Mouse (Mus musculus): ENCODE results near the gene Def6. TPM values are rescaled to one million over a fixed set of nuclear protein-coding genes. Genes with fewer than 3 reads are reported as not detected.
A peak's percentile ranks its signal among the peaks of the same experiment; 100 is the strongest.

The Def6 gene
- polyA plus RNA-seq, 1 experiment, result 41.3 TPM

DNA sequence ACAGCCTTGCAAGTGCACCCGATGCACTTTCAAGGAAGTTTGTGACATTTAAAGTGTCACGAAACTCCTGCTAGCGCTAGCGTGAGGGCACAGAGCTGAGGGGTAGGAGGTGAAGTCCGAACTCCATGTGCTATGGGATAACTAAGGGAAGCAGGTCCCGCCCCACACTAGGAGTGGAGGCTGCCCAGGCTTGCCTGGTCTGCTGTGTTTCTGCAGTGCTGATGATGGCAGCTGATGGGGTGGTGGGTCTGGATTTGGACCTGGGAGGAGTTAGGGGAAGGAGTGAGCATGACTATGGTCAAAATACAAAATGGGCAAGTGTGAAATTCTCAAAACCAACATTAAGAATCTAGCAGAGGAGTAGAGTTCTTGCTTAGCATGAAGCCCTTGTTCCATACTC is 22.9 kb downstream of the Def6 start:
- no peak for TF ChIP-seq POLR2A (IDR thresholded peaks at IDR 0.05; ENCODE audit: borderline replicate concordance, control insufficient read depth, low read depth, low read length)
- TF ChIP-seq CTCF (IDR thresholded peaks at IDR 0.05; ENCODE audit: control insufficient read depth, insufficient read depth, low read length), result no peak
- Histone ChIP-seq H3K4me3 (replicated peaks; ENCODE audit: control insufficient read depth, low read depth, low read length) (no peak overlapping the region), H3K4me1 (ENCODE audit: control insufficient read depth, insufficient read depth, low read length) (no peaks in the 10 kb centered on the region; the same call in 1 of the 2 replicates), H3K27ac (ENCODE audit: control insufficient read depth, insufficient read depth, low read depth, low read length, poor library complexity) (no peak overlapping the region)
- 83% methylated on average over 6 of the region's 6 CpGs for WGBS

- TF ChIP-seq CTCF (IDR thresholded peaks at IDR 0.05; ENCODE audit: control insufficient read depth, insufficient read depth, low read length), result no peak
- TF ChIP-seq POLR2A (IDR thresholded peaks at IDR 0.05; ENCODE audit: borderline replicate concordance, control insufficient read depth, low read depth, low read length), result no peak
- WGBS, result 85% methylated on average over 18 of the region's 18 CpGs
These were observed 23.6 kb downstream of the Def6 start for GRCm38 (mm10) chr17:28231026-28231736.

DNA sequence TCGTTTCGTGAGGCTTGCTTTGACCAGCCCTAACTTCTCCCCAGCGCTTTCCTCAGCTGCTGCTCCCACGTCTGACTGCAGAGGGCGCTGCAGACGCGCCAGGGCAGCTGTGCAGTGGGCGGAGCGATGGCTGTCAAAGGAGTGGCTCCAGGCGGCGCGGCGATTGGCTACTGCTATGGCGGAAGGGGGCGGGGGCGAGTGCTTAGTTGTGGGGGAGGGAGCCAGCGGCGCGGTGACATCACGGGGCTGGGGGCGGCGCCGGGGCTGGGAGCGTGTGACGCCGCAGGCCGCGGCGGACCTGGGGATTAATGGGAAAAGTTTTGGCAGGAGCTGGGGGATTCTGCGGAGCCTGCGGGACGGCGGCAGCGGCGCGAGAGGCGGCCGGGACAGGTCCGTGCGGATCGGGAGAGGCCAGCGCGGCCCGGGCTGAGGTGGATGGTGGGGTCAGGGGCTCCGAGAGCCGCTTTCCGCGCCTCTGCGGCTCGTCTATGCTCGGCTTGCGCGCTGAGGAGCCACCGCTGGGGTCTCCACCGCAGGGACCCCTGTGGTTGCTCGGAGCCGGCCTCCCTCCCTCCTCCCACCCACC is 25.0 kb downstream of the Def6 start, which contains the start of gene Ppard:
Gene Ppard, plus strand, starts transcription at position 226 of the 586 bp plus-strand sequence.
- Histone ChIP-seq H3K27ac (ENCODE audit: control insufficient read depth, insufficient read depth, low read depth, low read length, poor library complexity) (peak within 1 kb of the TSS; percentile 79), H3K4me1 (ENCODE audit: control insufficient read depth, insufficient read depth, low read length) (peaks cover 3% of the 10 kb centered on the region; the same call in 1 of the 2 replicates), H3K4me3 (replicated peaks; ENCODE audit: control insufficient read depth, low read depth, low read length) (peak within 1 kb of the TSS; percentile 68)
- peak; percentile 99 for TF ChIP-seq CTCF (IDR thresholded peaks at IDR 0.05; ENCODE audit: control insufficient read depth, insufficient read depth, low read length)
- peak; percentile 45; the same call in 1 of the 2 replicates for TF ChIP-seq POLR2A (IDR thresholded peaks at IDR 0.05; ENCODE audit: borderline replicate concordance, control insufficient read depth, low read depth, low read length)
- 1% methylated on average over 54 of the region's 57 CpGs for WGBS

More at GRCm38 (mm10) chr17:28231026-28231736, 23.6 kb downstream of the Def6 start:
- Histone ChIP-seq H3K27ac (ENCODE audit: control insufficient read depth, insufficient read depth, low read depth, low read length, poor library complexity) (no peak overlapping the region), H3K4me3 (replicated peaks; ENCODE audit: control insufficient read depth, low read depth, low read length) (no peak overlapping the region), H3K4me1 (ENCODE audit: control insufficient read depth, insufficient read depth, low read length) (no peaks in the 10 kb centered on the region; the same call in 1 of the 2 replicates)

DNA sequence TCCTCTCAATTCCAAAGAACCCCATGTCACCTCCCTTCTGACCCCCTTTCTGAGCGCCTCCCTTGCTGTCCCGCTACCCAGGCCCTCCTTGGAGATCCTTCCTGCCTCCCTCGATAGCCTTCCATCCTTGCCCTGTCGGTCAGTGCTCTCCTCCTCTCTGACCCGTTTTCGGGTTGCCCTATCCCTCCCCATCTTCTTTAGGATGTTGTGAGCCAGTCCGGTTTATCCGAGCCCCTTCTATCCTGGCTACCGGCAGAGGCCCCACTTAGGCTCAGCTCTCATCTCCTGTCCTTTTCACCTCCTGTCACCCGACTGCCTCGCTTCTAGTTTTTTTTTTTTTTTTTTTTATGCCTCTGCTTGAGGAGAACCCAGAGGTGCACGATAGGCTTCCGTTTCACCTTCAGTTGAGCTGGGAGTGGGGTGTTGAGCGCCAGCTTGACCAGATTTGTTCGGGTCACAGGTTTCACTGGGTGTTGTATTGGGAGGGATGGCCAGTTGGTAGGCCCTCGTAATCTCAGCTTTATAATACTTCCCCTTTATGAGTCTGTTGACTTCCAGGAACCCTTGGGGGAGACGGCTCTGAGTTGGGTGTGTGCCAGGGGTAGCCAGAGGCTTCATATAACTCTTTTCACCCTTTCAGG is 25.6 kb downstream of the Def6 start:
- H3K4me1 ChIP-seq (ENCODE audit: control insufficient read depth, insufficient read depth, low read length), result peaks cover 3% of the 10 kb centered on the region; the same call in 1 of the 2 replicates
- TF ChIP-seq CTCF (IDR thresholded peaks at IDR 0.05; ENCODE audit: control insufficient read depth, insufficient read depth, low read length) (no peak), POLR2A (IDR thresholded peaks at IDR 0.05; ENCODE audit: borderline replicate concordance, control insufficient read depth, low read depth, low read length) (no peak)
- under 1% methylated on average over 17 of the region's 17 CpGs for WGBS
- peak overlapping the region; percentile 68 for H3K4me3 ChIP-seq (replicated peaks; ENCODE audit: control insufficient read depth, low read depth, low read length)
- H3K27ac ChIP-seq (ENCODE audit: control insufficient read depth, insufficient read depth, low read depth, low read length, poor library complexity), result peak overlapping the region; percentile 79

- H3K4me3 ChIP-seq (replicated peaks; ENCODE audit: control insufficient read depth, low read depth, low read length), result no peak overlapping the region
These were observed 27.1 kb downstream of the Def6 start for GRCm38 (mm10) chr17:28234641-28235040.

DNA sequence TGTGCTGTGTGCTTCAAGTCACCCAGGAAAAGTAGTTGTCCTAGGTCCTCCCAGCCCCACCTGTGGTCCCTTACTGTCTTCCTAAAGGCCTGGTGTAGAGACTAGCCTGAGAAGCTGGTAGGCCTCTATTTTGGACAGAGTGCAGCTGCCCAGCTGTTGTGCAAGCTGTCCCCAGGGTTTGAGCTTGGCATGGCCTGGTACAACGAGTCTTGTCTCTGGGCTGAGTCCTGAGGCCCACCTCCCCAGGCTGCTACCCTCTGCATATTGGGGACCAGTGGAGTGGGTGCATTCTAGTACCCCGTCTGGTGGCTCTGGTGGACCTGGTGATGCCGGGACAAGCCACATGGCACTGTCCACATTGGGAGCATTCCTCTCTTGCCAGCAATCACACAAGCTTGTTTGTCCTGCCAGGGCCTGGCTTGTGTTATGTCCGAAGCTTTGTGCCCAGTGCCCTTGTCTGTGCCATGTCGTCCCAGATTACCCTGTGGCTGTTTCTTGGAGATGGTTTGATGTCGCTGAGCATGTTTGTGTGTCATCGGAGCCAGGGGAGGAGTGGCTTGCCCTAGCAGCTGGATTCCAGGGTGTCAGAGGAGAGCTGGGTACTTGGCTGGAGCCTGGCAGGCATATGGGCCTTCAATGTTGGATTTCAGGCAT is 28.5 kb downstream of the Def6 start:
- H3K27ac ChIP-seq (ENCODE audit: control insufficient read depth, insufficient read depth, low read depth, low read length, poor library complexity), result no peak overlapping the region
- TF ChIP-seq CTCF (IDR thresholded peaks at IDR 0.05; ENCODE audit: control insufficient read depth, insufficient read depth, low read length) (no peak), POLR2A (IDR thresholded peaks at IDR 0.05; ENCODE audit: borderline replicate concordance, control insufficient read depth, low read depth, low read length) (no peak)
- WGBS, result 79% methylated on average over 7 of the region's 7 CpGs
- peaks cover 3% of the 10 kb centered on the region; the same call in 1 of the 2 replicates for H3K4me1 ChIP-seq (ENCODE audit: control insufficient read depth, insufficient read depth, low read length)
- H3K4me3 ChIP-seq (replicated peaks; ENCODE audit: control insufficient read depth, low read depth, low read length), result no peak overlapping the region

More at GRCm38 (mm10) chr17:28234641-28235040, 27.1 kb downstream of the Def6 start:
- TF ChIP-seq CTCF (IDR thresholded peaks at IDR 0.05; ENCODE audit: control insufficient read depth, insufficient read depth, low read length) (no peak), POLR2A (IDR thresholded peaks at IDR 0.05; ENCODE audit: borderline replicate concordance, control insufficient read depth, low read depth, low read length) (no peak)
- Histone ChIP-seq H3K4me1 (ENCODE audit: control insufficient read depth, insufficient read depth, low read length) (peaks cover 3% of the 10 kb centered on the region; the same call in 1 of the 2 replicates), H3K27ac (ENCODE audit: control insufficient read depth, insufficient read depth, low read depth, low read length, poor library complexity) (no peak overlapping the region)
- WGBS, result 93% methylated on average over 5 of the region's 5 CpGs

DNA sequence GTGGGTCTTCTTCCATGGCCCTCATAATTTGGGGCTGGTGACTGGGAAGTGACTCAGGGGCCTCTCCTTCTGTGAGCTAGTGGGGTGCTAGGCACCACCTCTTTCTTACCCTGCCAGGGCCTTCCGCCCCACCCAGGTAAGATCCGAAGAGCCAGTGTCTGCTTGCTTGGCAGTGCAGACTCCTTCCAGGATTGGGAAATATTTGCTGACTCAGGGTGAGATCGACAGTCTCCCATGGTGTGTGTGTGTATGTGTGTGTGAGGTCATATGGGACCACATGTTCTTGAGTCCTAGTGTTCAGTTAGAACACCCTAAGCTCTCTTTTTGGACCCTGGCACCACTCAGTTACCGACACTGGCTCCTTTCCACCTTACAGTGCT is 29.0 kb downstream of the Def6 start:
- 56% methylated on average over 4 of the region's 4 CpGs for WGBS
- H3K4me1 ChIP-seq (ENCODE audit: control insufficient read depth, insufficient read depth, low read length), result peaks cover 3% of the 10 kb centered on the region; the same call in 1 of the 2 replicates

More for the DNA sequence above, 29.0 kb downstream of the Def6 start:
- TF ChIP-seq CTCF (IDR thresholded peaks at IDR 0.05; ENCODE audit: control insufficient read depth, insufficient read depth, low read length) (no peak), POLR2A (IDR thresholded peaks at IDR 0.05; ENCODE audit: borderline replicate concordance, control insufficient read depth, low read depth, low read length) (no peak)
- Histone ChIP-seq H3K27ac (ENCODE audit: control insufficient read depth, insufficient read depth, low read depth, low read length, poor library complexity) (no peak overlapping the region), H3K4me3 (replicated peaks; ENCODE audit: control insufficient read depth, low read depth, low read length) (no peak overlapping the region)
